In the genomic region with DNA sequence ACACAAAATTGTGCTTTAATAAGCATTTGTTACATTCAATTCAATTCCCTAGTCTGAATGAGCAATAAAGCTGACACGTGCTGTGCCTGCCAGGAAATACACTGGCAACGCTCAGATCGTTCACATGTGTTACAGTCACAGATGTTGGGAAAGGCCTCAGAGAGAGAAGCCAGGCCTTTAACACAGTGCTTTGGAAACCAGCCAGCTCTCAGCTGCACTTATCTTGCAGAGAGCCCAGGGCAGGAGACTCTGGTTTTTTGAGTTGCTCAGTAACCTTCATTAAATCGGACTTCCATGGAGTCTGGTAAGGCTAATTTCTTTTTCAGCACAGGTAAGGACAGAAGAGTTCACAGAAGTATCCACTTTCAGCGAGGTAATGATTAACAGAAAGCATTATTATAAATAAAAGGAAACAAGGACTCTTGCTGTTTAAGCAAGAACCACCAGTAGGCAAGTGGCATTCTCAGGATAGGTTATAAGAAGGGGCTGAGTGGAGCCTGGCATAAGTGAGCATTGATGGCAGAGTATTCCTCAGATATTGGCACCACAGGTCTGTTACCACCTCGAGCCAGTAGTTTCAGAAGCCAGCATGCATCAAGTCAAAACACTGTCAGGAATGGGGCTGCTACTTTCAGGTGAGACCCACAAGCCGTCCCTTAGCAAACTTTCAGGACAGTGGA, we compare ENCODE assay signal across 9 mouse cellular contexts.
DNase-seq lines count a peak whose midpoint lies in the region; ATAC-seq and TF ChIP-seq lines count a peak whose summit lies in the region.
"Had no signal": no experiment of that assay in that cellular context is flagged by ENCODE, and none has a peak within 500 bp of the region (broad histone marks: within the 10 kb centered on the region; RNA-seq: fewer than 3 reads in every experiment).

No protein-coding gene starts in this region.

- H3K27ac ChIP-seq in heart, adult 2 months: no peak overlapping the region
- H3K27ac ChIP-seq in lung, embryonic 16.5 days (ENCODE audit: low read length): no peak overlapping the region
- H3K27ac ChIP-seq in stomach, embryonic 15.5 days: 0 out of 2 replicates have a peak overlapping the region, but pooled peaks have one; percentile 35

- H3K79me2 ChIP-seq in heart, adult 2 months (replicated peaks; ENCODE audit: control insufficient read depth, insufficient read depth, low read length): no peaks in the 10 kb centered on the region

- no peak for TF ChIP-seq EP300 in heart, adult 2 months (IDR thresholded peaks at IDR 0.05; ENCODE audit: insufficient read depth, low read depth, low read length)

- TF ChIP-seq POLR2A in heart, adult 2 months (IDR thresholded peaks at IDR 0.05; ENCODE audit: insufficient read depth, low read depth, low read length): no peak

- peak; percentile 28 to 47 for DNase-seq in left cerebral cortex, postnatal 10 days (ENCODE audit: extremely low spot score in 1 of 2, low spot score in 2 of 2)
- DNase-seq in left cerebral cortex, adult 18-20 months (ENCODE audit: low spot score in 2 of 2): no peak
- DNase-seq in embryo, embryonic 11 days: peak; percentile 58
- peak; percentile 30 to 62 for DNase-seq in heart, adult 2 months
- DNase-seq in kidney, adult 11 months: peak; percentile 11
- no peak for DNase-seq in T-cell, adult 2 months (ENCODE audit: low spot score)

- H3K9me3 ChIP-seq in lung, embryonic 16.5 days (ENCODE audit: control insufficient read depth, low read length): no peaks in the 10 kb centered on the region
- H3K9me3 ChIP-seq in stomach, embryonic 15.5 days: no peaks in the 10 kb centered on the region

- H3K36me3 ChIP-seq in heart, adult 2 months (ENCODE audit: control insufficient read depth, insufficient read depth, low read length): no peaks in the 10 kb centered on the region
- no peaks in the 10 kb centered on the region for H3K36me3 ChIP-seq in lung, embryonic 16.5 days (ENCODE audit: control insufficient read depth, insufficient read depth, low read length)
- no peaks in the 10 kb centered on the region for H3K36me3 ChIP-seq in stomach, embryonic 15.5 days

- H3K27me3 ChIP-seq in heart, adult 2 months (ENCODE audit: control insufficient read depth, insufficient read depth, low read length): no peaks in the 10 kb centered on the region
- H3K27me3 ChIP-seq in lung, embryonic 16.5 days (ENCODE audit: control insufficient read depth, insufficient read depth, low read depth, low read length): no peaks in the 10 kb centered on the region
- no peaks in the 10 kb centered on the region for H3K27me3 ChIP-seq in stomach, embryonic 15.5 days (replicated peaks)

- 31% methylated on average over 7 of the region's 7 CpGs for WGBS in heart, adult 2 months
- WGBS in lung, embryonic 16.5 days: 23% methylated on average over 7 of the region's 7 CpGs
- WGBS in stomach, embryonic 15.5 days: 28% methylated on average over 7 of the region's 7 CpGs

- TF ChIP-seq CTCF in heart, adult 2 months (IDR thresholded peaks at IDR 0.05): no peak

- H3K9ac ChIP-seq in heart, adult 2 months (ENCODE audit: low read depth, low read length): no peak overlapping the region
- no peak overlapping the region for H3K9ac ChIP-seq in lung, embryonic 16.5 days (ENCODE audit: low read length)
- H3K9ac ChIP-seq in stomach, embryonic 15.5 days: no peak overlapping the region

- H3K4me1 ChIP-seq in heart, adult 2 months (ENCODE audit: control insufficient read depth, insufficient read depth, low read length): no peaks in the 10 kb centered on the region; the same call in 1 of the 2 replicates
- peaks cover 8% of the 10 kb centered on the region; the same call in 1 of the 2 replicates for H3K4me1 ChIP-seq in lung, embryonic 16.5 days (replicated peaks; ENCODE audit: control insufficient read depth, insufficient read depth, low read length)
- peaks cover 8% of the 10 kb centered on the region; the same call in 1 of the 2 replicates for H3K4me1 ChIP-seq in stomach, embryonic 15.5 days

- H3K4me3 ChIP-seq in heart, adult 2 months: no peak overlapping the region
- no peak overlapping the region for H3K4me3 ChIP-seq in lung, embryonic 16.5 days (ENCODE audit: low read length)
- no peak overlapping the region for H3K4me3 ChIP-seq in stomach, embryonic 15.5 days (replicated peaks)
- H3K4me3 ChIP-seq: erythroblast, embryonic 14.5 days had no signal

- peak; percentile 97 for ATAC-seq in lung, embryonic 16.5 days (ENCODE audit: low read depth)
- peak; percentile 86 for ATAC-seq in stomach, embryonic 15.5 days (ENCODE audit: insufficient read depth, low FRiP score, low read depth)

- no peak overlapping the region for H3K4me2 ChIP-seq in lung, embryonic 16.5 days (ENCODE audit: low read depth, low read length)
- no peak overlapping the region for H3K4me2 ChIP-seq in stomach, embryonic 15.5 days

- intact Hi-C loops in left cerebral cortex, postnatal 10 days (cut with DNase I): no loop called here
- intact Hi-C loops in heart, adult 2 months (cut with DNase I): no loop called here

Comparison
In these comparisons a context has a peak if more than half of its experiments do, and no peak if none do; other contexts are left out.
1. DNase-seq: peak in left cerebral cortex, postnatal 10 days (2 of 2), embryo, embryonic 11 days (single experiment), heart, adult 2 months (2 of 2) and kidney, adult 11 months (single experiment); none in left cerebral cortex, adult 18-20 months (0 of 2) and T-cell, adult 2 months (single experiment).